Mouse (Mus musculus): Measurements from ENCODE around the gene Spock1. TPM values are rescaled to one million over a fixed set of nuclear protein-coding genes. Genes with fewer than 3 reads are reported as not detected.

Spock1 gene
- total RNA-seq, 1 experiment: 0.40 TPM

DNA sequence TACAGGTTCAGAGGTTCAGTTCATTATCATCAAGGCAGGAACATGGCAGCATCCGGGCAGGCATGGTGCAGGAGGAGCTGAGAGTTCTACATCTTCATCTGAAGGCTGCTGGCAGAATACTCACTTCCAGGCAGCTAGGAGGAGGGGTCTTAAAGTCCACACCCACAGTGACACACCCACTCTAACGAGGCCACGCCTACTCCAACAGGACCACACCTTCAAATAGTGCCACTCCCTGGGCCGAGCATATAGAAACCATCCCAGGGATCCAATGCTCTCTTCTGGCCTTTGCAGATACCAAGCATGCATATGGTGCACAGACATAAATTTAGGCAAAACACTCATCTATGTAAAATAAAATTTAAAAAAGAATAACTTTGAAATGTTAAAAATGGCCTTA is 245.6 kb downstream of the Spock1 start:
- Histone ChIP-seq H3K27ac (ENCODE audit: insufficient read depth, low read depth, low read length, poor library complexity, severe bottlenecking) (no peak overlapping the region), H3K36me3 (ENCODE audit: control insufficient read depth, insufficient read depth, low read length, poor library complexity, severe bottlenecking) (no peaks in the 10 kb centered on the region), H3K4me1 (ENCODE audit: control insufficient read depth in 2 of 2, insufficient read depth in 2 of 2, low read length in 2 of 2, poor library complexity in 1 of 2) (no peaks in the 10 kb centered on the region; a peak in 1 of 4 replicates), H3K4me3 (ENCODE audit: insufficient read depth in 1 of 2, low read depth in 1 of 2, low read length in 2 of 2, poor library complexity in 1 of 2, severe bottlenecking in 1 of 2) (no peak overlapping the region), H3K9me3 (ENCODE audit: control insufficient read depth, insufficient read depth, low read depth, low read length) (no peaks in the 10 kb centered on the region), H3K9ac (ENCODE audit: insufficient read depth, low read depth, low read length, poor library complexity, severe bottlenecking) (no peak overlapping the region)
- no peak for DNase-seq (ENCODE audit: low read depth, low spot score)
- TF ChIP-seq ZC3H11A (IDR thresholded peaks at IDR 0.05; ENCODE audit: borderline replicate concordance, low read depth, low read length) (no peak), MAFK (IDR thresholded peaks at IDR 0.05; ENCODE audit: insufficient read depth, low read depth, low read length) (no peak), ZNF384 (IDR thresholded peaks at IDR 0.05; ENCODE audit: low read depth, low read length) (no peak), CHD2 (IDR thresholded peaks at IDR 0.05; ENCODE audit: low read depth, low read length) (no peak), HCFC1 (IDR thresholded peaks at IDR 0.05; ENCODE audit: borderline replicate concordance, insufficient read depth, low read length) (no peak)
- in situ Hi-C loops (cut with MboI; ENCODE audit: low sequenced_read_pairs in 2 of 2, unreplicated experiment in 2 of 2): no loop called here

DNA sequence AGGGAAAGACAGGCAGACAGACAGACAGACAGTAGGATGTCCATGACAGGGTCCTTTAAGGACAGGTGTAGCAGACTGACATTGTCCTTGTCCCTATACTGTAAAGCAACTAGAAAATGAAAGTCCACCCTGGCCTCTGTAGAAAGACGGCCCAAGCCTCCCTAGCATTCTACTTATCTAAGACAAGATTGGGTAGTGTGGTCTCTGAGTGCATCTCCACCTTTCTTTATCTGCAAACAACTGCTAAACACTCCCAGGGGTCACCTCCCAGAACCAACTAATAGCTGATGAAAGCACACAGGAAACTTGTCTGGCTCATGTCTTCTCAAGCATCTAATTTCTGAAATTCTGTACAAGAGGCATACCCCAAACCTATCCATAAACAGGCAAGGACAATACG is 247.6 kb downstream of the Spock1 start:
- Histone ChIP-seq H3K4me1 (ENCODE audit: control insufficient read depth in 2 of 2, insufficient read depth in 2 of 2, low read length in 2 of 2, poor library complexity in 1 of 2) (no peaks in the 10 kb centered on the region), H3K36me3 (ENCODE audit: control insufficient read depth, insufficient read depth, low read length, poor library complexity, severe bottlenecking) (no peaks in the 10 kb centered on the region), H3K4me3 (ENCODE audit: insufficient read depth in 1 of 2, low read depth in 1 of 2, low read length in 2 of 2, poor library complexity in 1 of 2, severe bottlenecking in 1 of 2) (no peak overlapping the region), H3K27ac (ENCODE audit: insufficient read depth, low read depth, low read length, poor library complexity, severe bottlenecking) (no peak overlapping the region), H3K9ac (ENCODE audit: insufficient read depth, low read depth, low read length, poor library complexity, severe bottlenecking) (no peak overlapping the region), H3K9me3 (ENCODE audit: control insufficient read depth, insufficient read depth, low read depth, low read length) (no peaks in the 10 kb centered on the region)
- in situ Hi-C loops (cut with MboI; ENCODE audit: low sequenced_read_pairs in 2 of 2, unreplicated experiment in 2 of 2): no loop called here
- TF ChIP-seq ZNF384 (IDR thresholded peaks at IDR 0.05; ENCODE audit: low read depth, low read length) (no peak), ZC3H11A (IDR thresholded peaks at IDR 0.05; ENCODE audit: borderline replicate concordance, low read depth, low read length) (no peak), MAFK (IDR thresholded peaks at IDR 0.05; ENCODE audit: insufficient read depth, low read depth, low read length) (no peak), HCFC1 (IDR thresholded peaks at IDR 0.05; ENCODE audit: borderline replicate concordance, insufficient read depth, low read length) (no peak), CHD2 (IDR thresholded peaks at IDR 0.05; ENCODE audit: low read depth, low read length) (no peak)
- DNase-seq (ENCODE audit: low read depth, low spot score): no peak

DNA sequence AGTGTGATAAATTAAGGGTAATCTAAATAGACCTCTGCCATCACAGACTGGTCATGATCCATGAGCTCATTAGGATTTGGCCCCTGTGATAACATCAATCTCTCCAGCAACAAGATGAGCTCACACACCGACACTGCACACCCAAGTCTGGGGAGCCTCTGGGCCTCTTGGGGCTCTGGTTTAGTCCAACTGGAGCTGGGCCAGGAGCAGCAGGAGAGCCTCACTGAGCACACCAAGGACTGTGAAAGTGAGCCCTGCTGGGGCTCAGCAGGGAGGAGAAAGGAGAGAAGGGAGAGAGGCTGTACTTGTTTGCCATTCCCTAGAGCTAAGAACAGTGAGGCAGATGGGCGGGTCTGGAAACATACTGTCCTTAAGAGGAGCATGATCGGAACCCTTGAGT is 248.3 kb downstream of the Spock1 start:
- no peaks in the 10 kb centered on the region for H3K4me1 ChIP-seq (ENCODE audit: control insufficient read depth in 2 of 2, insufficient read depth in 2 of 2, low read length in 2 of 2, poor library complexity in 1 of 2)
- no peaks in the 10 kb centered on the region for H3K9me3 ChIP-seq (ENCODE audit: control insufficient read depth, insufficient read depth, low read depth, low read length)
- H3K36me3 ChIP-seq (ENCODE audit: control insufficient read depth, insufficient read depth, low read length, poor library complexity, severe bottlenecking): no peaks in the 10 kb centered on the region
- no peak overlapping the region for H3K27ac ChIP-seq (ENCODE audit: insufficient read depth, low read depth, low read length, poor library complexity, severe bottlenecking)
- no peak for TF ChIP-seq ZC3H11A (IDR thresholded peaks at IDR 0.05; ENCODE audit: borderline replicate concordance, low read depth, low read length)
- no peak for DNase-seq (ENCODE audit: low read depth, low spot score)
- no peak overlapping the region for H3K9ac ChIP-seq (ENCODE audit: insufficient read depth, low read depth, low read length, poor library complexity, severe bottlenecking)
- H3K4me3 ChIP-seq (ENCODE audit: insufficient read depth in 1 of 2, low read depth in 1 of 2, low read length in 2 of 2, poor library complexity in 1 of 2, severe bottlenecking in 1 of 2): no peak overlapping the region
- in situ Hi-C loops (cut with MboI; ENCODE audit: low sequenced_read_pairs in 2 of 2, unreplicated experiment in 2 of 2): no loop called here

DNA sequence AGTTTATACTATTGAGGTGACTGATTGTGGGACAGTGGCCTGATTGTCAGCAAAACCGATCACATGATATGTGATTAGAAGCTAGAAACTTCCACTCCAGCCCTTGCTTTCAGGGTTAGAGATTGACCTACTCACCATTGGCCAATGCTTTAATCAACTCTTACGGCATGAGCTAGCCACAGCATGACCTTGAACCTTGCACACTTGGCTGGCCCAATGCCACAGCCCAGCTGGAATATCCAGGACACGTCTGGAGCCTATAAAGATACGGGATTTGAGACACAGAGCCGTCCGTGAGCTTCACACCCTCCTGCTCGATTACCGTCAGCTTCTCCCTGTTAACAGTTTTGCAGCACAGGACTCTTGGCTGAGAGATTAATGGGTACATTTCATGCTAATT is 251.5 kb downstream of the Spock1 start:
- no peak for DNase-seq (ENCODE audit: low read depth, low spot score)
- in situ Hi-C loops (cut with MboI; ENCODE audit: low sequenced_read_pairs in 2 of 2, unreplicated experiment in 2 of 2): no loop called here
- Histone ChIP-seq H3K27ac (ENCODE audit: insufficient read depth, low read depth, low read length, poor library complexity, severe bottlenecking) (no peak overlapping the region), H3K36me3 (ENCODE audit: control insufficient read depth, insufficient read depth, low read length, poor library complexity, severe bottlenecking) (no peaks in the 10 kb centered on the region), H3K9ac (ENCODE audit: insufficient read depth, low read depth, low read length, poor library complexity, severe bottlenecking) (no peak overlapping the region), H3K9me3 (ENCODE audit: control insufficient read depth, insufficient read depth, low read depth, low read length) (no peaks in the 10 kb centered on the region), H3K4me1 (ENCODE audit: control insufficient read depth in 2 of 2, insufficient read depth in 2 of 2, low read length in 2 of 2, poor library complexity in 1 of 2) (no peaks in the 10 kb centered on the region), H3K4me3 (ENCODE audit: insufficient read depth in 1 of 2, low read depth in 1 of 2, low read length in 2 of 2, poor library complexity in 1 of 2, severe bottlenecking in 1 of 2) (no peak overlapping the region)
- TF ChIP-seq ZC3H11A (IDR thresholded peaks at IDR 0.05; ENCODE audit: borderline replicate concordance, low read depth, low read length): no peak
- no peak for TF ChIP-seq ZNF384 (IDR thresholded peaks at IDR 0.05; ENCODE audit: low read depth, low read length)
- no peak for TF ChIP-seq CHD2 (IDR thresholded peaks at IDR 0.05; ENCODE audit: low read depth, low read length)
- TF ChIP-seq HCFC1 (IDR thresholded peaks at IDR 0.05; ENCODE audit: borderline replicate concordance, insufficient read depth, low read length): no peak
- TF ChIP-seq MAFK (IDR thresholded peaks at IDR 0.05; ENCODE audit: insufficient read depth, low read depth, low read length): no peak

DNA sequence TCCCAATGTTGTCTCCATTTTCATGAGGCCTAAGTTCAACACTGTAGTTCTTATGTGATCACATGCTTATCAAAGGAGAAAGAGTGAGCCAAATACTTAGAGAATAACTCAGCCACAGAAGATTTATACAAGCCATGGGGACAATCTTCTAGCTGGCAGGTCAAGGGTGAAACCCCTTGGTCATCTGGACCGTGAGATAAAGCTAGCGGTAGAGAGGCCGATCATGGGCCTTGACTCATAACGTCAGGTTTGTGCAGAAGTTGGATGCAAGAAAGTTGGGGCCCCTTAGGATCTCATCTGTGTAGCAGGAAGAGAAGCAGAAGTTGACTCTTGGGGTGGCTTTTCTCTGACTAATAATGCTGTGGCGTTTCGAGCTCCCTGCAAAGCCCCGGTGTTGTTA is 253.8 kb downstream of the Spock1 start:
- in situ Hi-C loops (cut with MboI; ENCODE audit: low sequenced_read_pairs in 2 of 2, unreplicated experiment in 2 of 2): no loop called here
- Histone ChIP-seq H3K9me3 (ENCODE audit: control insufficient read depth, insufficient read depth, low read depth, low read length) (no peaks in the 10 kb centered on the region), H3K9ac (ENCODE audit: insufficient read depth, low read depth, low read length, poor library complexity, severe bottlenecking) (no peak overlapping the region), H3K4me1 (ENCODE audit: control insufficient read depth in 2 of 2, insufficient read depth in 2 of 2, low read length in 2 of 2, poor library complexity in 1 of 2) (no peaks in the 10 kb centered on the region), H3K27ac (ENCODE audit: insufficient read depth, low read depth, low read length, poor library complexity, severe bottlenecking) (no peak overlapping the region), H3K4me3 (ENCODE audit: insufficient read depth in 1 of 2, low read depth in 1 of 2, low read length in 2 of 2, poor library complexity in 1 of 2, severe bottlenecking in 1 of 2) (no peak overlapping the region), H3K36me3 (ENCODE audit: control insufficient read depth, insufficient read depth, low read length, poor library complexity, severe bottlenecking) (no peaks in the 10 kb centered on the region)
- TF ChIP-seq ZNF384 (IDR thresholded peaks at IDR 0.05; ENCODE audit: low read depth, low read length) (no peak), CHD2 (IDR thresholded peaks at IDR 0.05; ENCODE audit: low read depth, low read length) (no peak), ZC3H11A (IDR thresholded peaks at IDR 0.05; ENCODE audit: borderline replicate concordance, low read depth, low read length) (no peak), MAFK (IDR thresholded peaks at IDR 0.05; ENCODE audit: insufficient read depth, low read depth, low read length) (no peak), HCFC1 (IDR thresholded peaks at IDR 0.05; ENCODE audit: borderline replicate concordance, insufficient read depth, low read length) (no peak)
- no peak for DNase-seq (ENCODE audit: low read depth, low spot score)

Measured in ES-E14 (cell line).